Comparison of ENCODE assay signal across 24 mouse cellular contexts in the genomic region with DNA sequence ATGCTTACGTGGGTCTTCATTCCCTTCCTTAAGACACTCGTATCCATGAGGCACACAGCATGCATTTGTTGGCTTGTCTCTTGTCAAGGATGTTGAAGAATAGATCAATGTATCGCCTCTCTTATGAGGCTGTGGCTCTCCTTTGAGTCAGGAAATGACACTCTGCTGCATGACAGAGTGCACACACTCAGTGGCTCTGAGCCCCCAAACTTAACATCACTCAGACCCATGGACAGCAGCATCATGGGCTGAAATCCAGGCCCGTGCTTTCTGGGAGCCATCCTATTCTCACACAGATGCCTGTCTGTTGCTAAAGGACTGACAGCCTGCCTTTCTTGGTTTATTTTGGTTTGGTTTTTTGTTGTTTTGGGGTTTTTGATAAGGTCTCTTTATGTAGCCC.
DNase-seq lines count a peak whose midpoint lies in the region; ATAC-seq and TF ChIP-seq lines count a peak whose summit lies in the region.
"Had no signal": no experiment of that assay in that cellular context is flagged by ENCODE, and none has a peak within 500 bp of the region (broad histone marks: within the 10 kb centered on the region; RNA-seq: fewer than 3 reads in every experiment).

No protein-coding gene starts in this region.

- no peak for TF ChIP-seq CTCF in lung, embryonic 14.5 days (IDR thresholded peaks at IDR 0.05; ENCODE audit: low read depth)
- no peak for TF ChIP-seq CTCF in lung, adult 2 months (IDR thresholded peaks at IDR 0.05; ENCODE audit: insufficient read depth, low read length)

- H3K9me3 ChIP-seq in lung, embryonic 14.5 days (ENCODE audit: low read depth, low read length): no peaks in the 10 kb centered on the region
- H3K9me3 ChIP-seq in lung, embryonic 16.5 days (ENCODE audit: control insufficient read depth, low read length): no peaks in the 10 kb centered on the region
- H3K9me3 ChIP-seq: embryonic facial prominence, embryonic 10.5 days; embryonic facial prominence, embryonic 12.5 days; forebrain, embryonic 13.5 days; G1E had no signal

- H3K4me1 ChIP-seq in lung, embryonic 14.5 days (ENCODE audit: insufficient read depth): peaks cover 9% of the 10 kb centered on the region
- H3K4me1 ChIP-seq in lung, embryonic 16.5 days (replicated peaks; ENCODE audit: control insufficient read depth, insufficient read depth, low read length): peaks cover 8% of the 10 kb centered on the region; the same call in 1 of the 2 replicates
- H3K4me1 ChIP-seq in lung, adult 2 months (ENCODE audit: control insufficient read depth, insufficient read depth, low read length): no peaks in the 10 kb centered on the region

- no peak overlapping the region for H3K9ac ChIP-seq in lung, embryonic 14.5 days
- no peak overlapping the region for H3K9ac ChIP-seq in lung, embryonic 16.5 days (ENCODE audit: low read length)
- H3K9ac ChIP-seq: embryonic facial prominence, embryonic 12.5 days; forebrain, embryonic 13.5 days had no signal

- no peak for TF ChIP-seq POLR2A in lung, adult 2 months (IDR thresholded peaks at IDR 0.05; ENCODE audit: borderline replicate concordance, extremely low read depth, low read depth, low read length)

- DNase-seq in lung, embryonic 14.5 days: peak; percentile 68
- DNase-seq in lung, postnatal 25 days (ENCODE audit: low spot score): no peak
- DNase-seq in lung, postnatal 14 days: no peak
- peak; percentile 43 for DNase-seq in lung, postnatal 10 days
- DNase-seq in lung, adult 2 months: no peak
- peak; percentile 10 to 33 for DNase-seq in lung, postnatal 4 days
- DNase-seq: adrenal gland, adult 8-10 months; adrenal gland, postnatal 14 days; adrenal gland, postnatal 36 days; B cell, adult 2 months; cerebellum, adult 11-12 months; cerebellum, adult 2 months; cerebellum, adult 9-10 months; cerebellum, postnatal 10 days; cerebellum, postnatal 25 days had no signal

- peak; percentile 64 for ATAC-seq in lung, embryonic 14.5 days (ENCODE audit: insufficient read depth)
- ATAC-seq in lung, embryonic 16.5 days (ENCODE audit: low read depth): peak; percentile 61; the same call in 1 of the 2 replicates
- ATAC-seq: activated CD4-positive, CD25-positive, alpha-beta regulatory T cell, adult 4 months; CD4-positive, CD25-positive, alpha-beta regulatory T cell, adult 4 months; forebrain, embryonic 13.5 days; Patski had no signal

- no peaks in the 10 kb centered on the region for H3K27me3 ChIP-seq in lung, embryonic 14.5 days (ENCODE audit: insufficient read depth, low read length)
- no peaks in the 10 kb centered on the region for H3K27me3 ChIP-seq in lung, embryonic 16.5 days (ENCODE audit: control insufficient read depth, insufficient read depth, low read depth, low read length)
- H3K27me3 ChIP-seq: CH12.LX; embryonic facial prominence, embryonic 12.5 days; forebrain, embryonic 13.5 days; Patski had no signal

- H3K27ac ChIP-seq in lung, embryonic 14.5 days (ENCODE audit: low read depth): no peak overlapping the region
- no peak overlapping the region for H3K27ac ChIP-seq in lung, embryonic 16.5 days (ENCODE audit: low read length)
- H3K27ac ChIP-seq: embryonic facial prominence, embryonic 10.5 days; embryonic facial prominence, embryonic 12.5 days; forebrain, embryonic 13.5 days had no signal

- 44% methylated on average over 4 of the region's 4 CpGs for WGBS in lung, embryonic 14.5 days
- 51% methylated on average over 4 of the region's 4 CpGs for WGBS in lung, embryonic 16.5 days
- 75% methylated on average over 4 of the region's 4 CpGs for WGBS in lung, adult 2 months

- no peaks in the 10 kb centered on the region for H3K36me3 ChIP-seq in lung, embryonic 14.5 days (ENCODE audit: insufficient read depth)
- H3K36me3 ChIP-seq in lung, embryonic 16.5 days (ENCODE audit: control insufficient read depth, insufficient read depth, low read length): no peaks in the 10 kb centered on the region
- H3K36me3 ChIP-seq: embryonic facial prominence, embryonic 10.5 days; embryonic facial prominence, embryonic 12.5 days; G1E had no signal

- H3K4me3 ChIP-seq in lung, embryonic 14.5 days (ENCODE audit: low read depth, low read length): no peak overlapping the region
- H3K4me3 ChIP-seq in lung, embryonic 16.5 days (ENCODE audit: low read length): no peak overlapping the region
- no peak overlapping the region for H3K4me3 ChIP-seq in lung, adult 2 months (replicated peaks; ENCODE audit: extremely low read depth, low read depth, low read length)
- H3K4me3 ChIP-seq: embryonic facial prominence, embryonic 10.5 days; embryonic facial prominence, embryonic 12.5 days; forebrain, embryonic 13.5 days had no signal

- no peak overlapping the region for H3K4me2 ChIP-seq in lung, embryonic 14.5 days
- H3K4me2 ChIP-seq in lung, embryonic 16.5 days (ENCODE audit: low read depth, low read length): no peak overlapping the region
- H3K4me2 ChIP-seq: embryonic facial prominence, embryonic 12.5 days; forebrain, embryonic 13.5 days had no signal

Comparison
In these comparisons a context has a peak if more than half of its experiments do, and no peak if none do; other contexts are left out.
1. DNase-seq: peak in lung, embryonic 14.5 days (single experiment), lung, postnatal 10 days (single experiment) and lung, postnatal 4 days (2 of 2); none in lung, postnatal 25 days (single experiment), lung, postnatal 14 days (single experiment) and lung, adult 2 months (single experiment).